Mouse (Mus musculus) right cerebral cortex, postnatal 36 days (tissue): ENCODE results near the gene Arid1b.

Experiments
- DNase-seq, 2 experiments: peaks; one replicate each; pipeline ENCODE4 v3.0.0; 2022; ENCODE audit warnings: low spot score in 2 of 2, mixed read lengths in 1 of 2

The Arid1b gene

DNA sequence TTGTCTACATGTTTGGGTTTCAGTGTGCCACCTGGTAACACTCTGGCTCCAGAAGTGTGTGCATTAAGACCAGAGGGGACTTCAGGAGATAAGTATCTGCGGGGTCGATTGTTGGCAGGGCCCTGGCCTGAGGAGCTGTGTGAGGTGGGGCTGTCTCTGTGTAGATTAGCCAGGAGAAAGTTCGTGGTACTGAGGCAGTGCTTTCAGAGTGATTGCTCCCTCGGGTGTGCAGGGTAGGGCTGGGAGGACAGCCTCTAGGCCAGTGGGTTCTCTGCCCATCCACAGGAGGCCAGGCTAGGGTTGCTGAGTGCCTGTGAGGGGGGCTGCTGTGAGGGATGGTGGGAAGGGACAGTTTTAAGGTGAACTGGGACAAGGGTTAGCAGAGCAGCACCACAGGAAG, 63.2 kb downstream of the Arid1b start:
- no peak for DNase-seq

GRCm38 (mm10) chr17:5057944-5058720, 64.0 kb downstream of the Arid1b start:
- DNase-seq, result no peak

GRCm38 (mm10) chr17:5059092-5059601, 65.0 kb downstream of the Arid1b start:
- DNase-seq, result no peak

- no peak for DNase-seq
These were observed 66.5 kb downstream of the Arid1b start for GRCm38 (mm10) chr17:5060515-5061084.

- DNase-seq, result no peak
These were observed 67.1 kb downstream of the Arid1b start for GRCm38 (mm10) chr17:5061183-5061582.

- DNase-seq, result no peak
These were observed 67.5 kb downstream of the Arid1b start for GRCm38 (mm10) chr17:5061593-5061992.

DNA sequence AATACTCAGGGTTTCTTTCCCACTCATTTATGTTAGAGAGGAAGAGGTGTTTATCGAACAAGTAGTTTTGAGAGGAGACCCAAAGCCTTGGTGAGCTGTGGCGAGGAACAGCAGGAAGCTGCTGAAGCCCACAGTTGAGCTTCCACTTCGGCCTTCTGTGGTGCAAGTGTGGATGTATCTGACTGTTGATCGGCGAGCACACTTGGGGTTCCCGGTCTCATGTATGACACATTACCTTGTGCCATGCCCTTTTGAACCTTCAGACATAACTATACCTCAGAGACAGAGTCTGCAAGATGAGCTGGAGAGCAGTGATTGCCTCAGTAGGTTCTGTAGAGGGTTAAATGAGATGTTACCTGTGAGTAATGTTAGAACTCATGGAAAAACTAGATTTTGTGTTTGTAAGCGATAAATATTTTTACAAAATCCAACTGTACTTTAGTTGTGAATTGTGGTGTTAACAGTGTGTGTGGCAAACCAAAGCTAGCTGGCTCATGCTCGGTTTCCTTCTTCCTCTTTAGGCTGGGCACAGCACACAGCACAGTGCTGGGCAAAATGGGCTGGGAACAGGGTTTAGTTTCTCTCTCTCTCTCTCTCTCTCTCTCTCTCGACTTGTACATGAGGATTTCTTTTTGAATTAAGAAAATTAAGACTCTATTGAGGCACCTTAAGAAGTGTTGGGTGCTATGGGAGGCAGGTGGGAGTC, 69.5 kb downstream of the Arid1b start:
- DNase-seq, result no peak

DNA sequence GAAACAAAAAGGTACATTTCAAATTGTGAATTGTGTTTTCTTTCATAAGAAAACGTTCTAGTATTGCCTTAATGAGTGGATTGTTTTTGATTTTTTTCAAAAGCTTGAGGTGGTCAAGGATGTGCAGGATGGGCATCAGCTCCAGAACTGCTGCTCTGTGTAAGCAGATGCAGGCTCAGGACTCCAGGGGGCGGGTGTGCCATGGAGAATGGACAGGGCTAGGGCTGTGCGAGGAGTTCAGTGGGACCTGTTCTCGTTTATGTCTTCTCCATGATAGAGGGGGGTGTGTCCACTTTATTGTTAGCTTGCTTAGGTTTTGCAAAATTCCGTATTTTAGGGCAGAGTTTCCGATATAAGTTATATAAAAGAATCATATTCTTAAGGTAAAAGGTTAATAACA, 70.6 kb downstream of the Arid1b start:
- DNase-seq, result no peak

DNA sequence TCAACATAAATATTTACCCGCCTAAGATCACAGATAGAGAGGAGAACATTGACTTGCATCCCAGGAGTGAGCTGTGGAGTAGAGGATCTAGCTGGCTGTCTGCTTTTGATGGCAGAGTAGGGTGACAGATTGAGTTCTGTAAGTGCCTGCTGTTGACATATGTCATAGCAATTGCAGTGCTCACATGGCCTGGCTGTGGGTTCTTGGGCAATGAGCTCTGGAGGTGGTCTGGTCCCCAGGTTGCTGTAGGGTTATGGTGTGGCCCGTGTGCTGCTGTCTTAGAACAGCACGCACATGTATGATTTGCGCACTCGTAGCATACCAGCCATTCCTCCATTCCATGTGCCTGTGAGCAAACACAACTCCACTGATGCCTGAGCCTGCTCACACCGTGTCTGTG, 71.1 kb downstream of the Arid1b start:
- no peak for DNase-seq

DNA sequence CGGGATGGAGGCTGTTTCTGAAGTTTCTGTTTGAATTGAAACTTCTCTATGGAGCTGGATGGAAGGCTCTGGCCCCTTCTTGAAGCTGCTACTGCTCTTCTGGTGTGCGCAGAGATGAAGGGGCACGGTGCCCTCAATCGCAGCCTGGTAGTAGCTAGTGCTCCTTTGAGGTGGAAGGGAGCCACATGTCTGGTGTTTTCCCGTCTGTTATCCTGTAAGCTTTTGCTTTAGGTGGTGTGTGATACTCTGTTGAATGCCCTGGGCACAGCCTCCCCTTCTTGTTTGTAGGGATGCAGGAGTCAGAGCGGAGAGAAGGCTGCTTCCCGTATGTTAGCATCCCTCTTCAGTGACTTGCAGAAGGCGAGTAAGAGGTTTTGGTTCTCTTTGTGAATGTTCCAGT, 72.7 kb downstream of the Arid1b start:
- DNase-seq, result no peak

DNA sequence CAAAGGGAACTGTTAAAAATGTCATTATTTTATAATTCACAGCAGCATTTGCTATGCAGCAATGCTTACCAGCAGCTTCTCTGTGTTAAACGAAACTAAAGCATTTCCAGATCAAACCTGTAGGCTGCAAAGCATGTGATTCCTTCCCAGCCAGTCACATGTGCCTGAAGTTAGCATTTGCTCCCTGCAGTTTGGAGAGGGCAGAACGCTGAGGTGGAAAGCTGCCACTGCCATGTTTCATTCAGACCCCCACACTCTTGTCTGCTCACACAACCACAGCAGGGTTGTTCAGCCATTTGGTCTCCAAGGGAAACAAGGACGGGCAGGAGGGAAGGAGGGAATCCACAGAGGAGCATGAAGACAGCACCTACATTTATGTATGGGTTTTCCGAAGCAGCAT, 73.1 kb downstream of the Arid1b start:
- no peak for DNase-seq

DNA sequence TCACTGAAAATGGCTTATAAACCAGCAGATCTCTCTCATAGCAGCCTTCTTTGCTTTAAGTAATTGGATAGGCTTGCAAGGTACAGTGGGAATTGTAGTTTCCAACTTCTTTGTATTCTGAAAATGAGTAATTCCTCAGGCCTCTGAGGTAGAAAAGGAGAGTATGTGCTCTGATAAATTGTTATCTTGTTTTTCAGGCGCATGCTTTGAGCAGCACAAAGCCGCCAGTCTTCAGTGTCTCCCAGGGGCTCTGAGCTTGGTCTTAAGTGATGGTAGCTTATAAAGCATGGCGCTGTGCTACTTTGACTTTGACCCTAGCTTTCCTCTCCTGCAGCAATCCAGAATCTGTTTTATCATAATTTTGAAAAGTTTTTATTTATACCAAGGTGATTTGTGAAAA, 76.3 kb downstream of the Arid1b start:
- DNase-seq, result no peak

DNA sequence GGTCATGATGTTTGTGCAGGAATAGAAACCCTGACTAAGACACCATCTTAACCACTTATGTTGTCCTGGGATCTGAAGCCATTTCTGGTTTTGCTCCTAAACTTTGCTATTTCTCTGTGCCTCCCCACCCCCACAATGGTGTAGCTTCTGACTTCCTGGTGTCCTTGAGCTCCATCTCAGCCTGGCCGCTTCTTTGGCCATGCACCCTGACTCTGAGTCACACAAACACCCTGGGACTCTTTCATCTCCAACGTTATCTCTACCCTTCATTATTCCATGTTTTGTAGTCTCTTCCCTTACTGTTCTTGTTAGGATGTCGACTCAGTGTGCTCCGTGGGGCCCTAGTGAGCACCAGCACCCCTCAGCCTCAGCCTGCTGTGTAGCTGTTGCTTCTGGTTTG, 78.4 kb downstream of the Arid1b start:
- DNase-seq, result no peak

GRCm38 (mm10) chr17:5074752-5075506, 80.8 kb downstream of the Arid1b start:
- DNase-seq, result no peak

DNA sequence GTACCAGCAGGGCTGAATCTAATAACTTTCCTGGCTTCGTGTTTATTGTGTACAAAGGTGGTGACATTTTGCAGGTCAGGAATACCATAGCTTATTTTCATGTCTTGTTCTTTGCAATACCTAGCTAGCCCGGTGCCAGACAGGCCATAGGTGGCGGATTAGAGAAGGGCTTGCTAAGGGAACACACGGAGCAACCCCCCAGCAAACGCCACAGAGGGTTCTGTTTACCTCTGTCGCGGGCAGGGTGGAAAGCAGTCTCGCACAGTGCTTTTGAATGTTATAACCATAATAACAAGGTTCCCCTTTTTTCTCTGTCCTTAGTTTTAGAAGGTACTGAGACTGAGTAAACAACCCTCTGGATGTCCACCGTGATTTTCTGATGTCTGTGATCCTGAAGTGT, 83.9 kb downstream of the Arid1b start:
- no peak for DNase-seq

DNA sequence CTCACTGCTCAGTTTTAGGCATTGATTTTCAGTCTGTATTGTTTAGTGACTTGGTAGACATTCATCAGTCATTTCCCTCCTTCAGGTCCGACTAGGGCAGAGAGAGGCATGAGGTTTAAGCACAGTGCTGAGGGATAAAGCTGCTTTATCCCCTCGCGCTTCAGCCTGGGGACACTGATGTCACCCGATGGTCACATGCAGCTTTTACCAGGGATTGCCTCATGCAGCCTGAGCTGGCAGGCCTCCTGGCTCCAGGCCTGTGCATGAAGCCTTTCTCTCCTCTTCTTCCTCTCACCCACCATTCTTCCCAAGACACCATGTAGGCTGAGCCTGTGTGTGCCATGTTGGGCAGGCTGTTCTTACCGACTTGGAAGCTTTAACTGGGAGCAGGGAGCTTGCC, 84.4 kb downstream of the Arid1b start:
- no peak for DNase-seq

GRCm38 (mm10) chr17:5080884-5081419, 86.8 kb downstream of the Arid1b start:
- DNase-seq, result no peak

DNA sequence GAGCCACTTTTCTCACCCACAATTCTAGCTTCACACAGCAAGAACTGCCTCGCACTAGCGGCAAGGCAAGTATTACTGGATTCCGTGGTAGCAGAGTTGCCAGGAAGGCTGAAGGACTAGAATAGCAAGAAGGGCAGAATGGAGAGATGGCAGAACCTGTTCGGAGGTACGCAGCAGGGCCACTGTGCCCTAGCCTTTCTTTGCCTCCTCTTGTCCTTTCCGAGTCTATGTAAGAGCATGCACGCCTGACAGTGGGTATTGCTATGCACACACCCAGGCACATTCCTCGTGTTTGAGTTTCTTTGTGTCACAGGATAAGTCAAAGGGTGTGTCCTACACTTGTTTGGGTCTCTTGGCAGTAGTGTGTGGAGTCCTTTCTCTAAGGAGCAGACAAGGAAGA, 88.1 kb downstream of the Arid1b start:
- no peak for DNase-seq

GRCm38 (mm10) chr17:5083497-5083896, 89.4 kb downstream of the Arid1b start:
- DNase-seq, result no peak

DNA sequence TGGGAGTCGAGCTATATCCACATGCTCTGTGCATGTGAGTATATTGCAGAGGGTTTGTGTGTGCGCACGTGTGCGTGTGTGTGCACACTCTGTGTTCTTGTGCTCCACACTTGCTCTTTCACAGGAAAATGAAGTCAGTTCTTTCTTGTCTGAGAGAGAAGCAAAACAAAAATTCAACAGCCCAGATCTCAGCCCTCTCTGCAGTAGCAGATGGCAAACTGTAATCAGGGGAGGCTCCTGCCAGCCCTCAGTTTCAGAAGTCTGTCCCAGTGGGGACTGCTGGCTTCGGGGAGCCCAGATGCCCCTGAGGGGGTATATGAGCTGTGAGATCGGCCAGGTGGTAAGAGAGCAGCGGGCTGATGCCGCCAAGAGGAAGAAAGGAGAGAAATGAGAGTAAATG, 90.0 kb downstream of the Arid1b start:
- no peak for DNase-seq

DNA sequence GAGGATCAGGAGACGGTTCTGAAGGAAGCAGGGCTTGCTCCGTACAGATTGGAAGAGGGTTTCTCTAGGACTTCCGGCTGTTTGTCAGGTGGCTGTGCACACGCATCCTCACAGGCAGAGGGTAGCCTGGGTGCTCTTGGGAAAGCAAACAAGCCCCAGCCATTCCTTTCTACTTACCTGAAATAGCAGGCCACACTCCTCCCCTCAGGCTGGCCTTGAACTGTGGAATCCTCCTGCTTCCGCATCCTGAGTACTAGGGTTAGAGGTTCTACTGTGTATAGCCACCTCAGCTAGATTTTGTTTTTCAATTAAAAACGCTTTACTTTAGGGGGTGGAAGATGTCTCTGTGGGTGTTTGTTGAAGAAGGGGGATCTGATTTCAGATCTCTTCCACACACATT, 90.9 kb downstream of the Arid1b start:
- no peak for DNase-seq

GRCm38 (mm10) chr17:5085942-5086341, 91.8 kb downstream of the Arid1b start:
- DNase-seq, result no peak
